Mouse (Mus musculus) embryo, embryonic 10 days (tissue): Measurements from ENCODE around the gene Tnfrsf25.

Source experiments
- DNase-seq: peaks from one replicate; pipeline ENCODE4 v3.0.0-alpha.2; 2015; ENCODE audit warnings: low spot score

Tnfrsf25 gene

GRCm38 (mm10) chr4:152092751-152093293 is 22.9 kb upstream of the Tnfrsf25 start:
- no peak for DNase-seq

DNA sequence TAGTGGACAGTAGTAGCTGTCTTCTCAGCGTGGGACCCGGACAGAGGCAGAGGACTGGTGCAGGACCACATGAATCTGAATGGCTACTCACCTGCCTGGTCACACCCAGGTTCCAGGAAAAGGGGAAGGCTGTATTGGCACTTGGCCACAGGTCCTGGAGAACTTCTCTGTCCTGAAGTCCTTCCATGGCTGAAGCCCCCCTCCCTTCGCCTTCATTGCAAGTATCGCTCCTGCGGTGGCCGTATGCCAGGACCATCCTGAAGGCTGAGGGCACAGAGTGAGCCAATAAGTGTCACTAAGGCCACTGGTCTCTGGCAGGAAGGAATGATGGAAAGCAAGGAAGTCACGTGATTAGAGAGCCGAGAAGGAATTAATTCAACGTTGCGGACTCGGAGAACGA is 21.5 kb upstream of the Tnfrsf25 start:
- no peak for DNase-seq

DNA sequence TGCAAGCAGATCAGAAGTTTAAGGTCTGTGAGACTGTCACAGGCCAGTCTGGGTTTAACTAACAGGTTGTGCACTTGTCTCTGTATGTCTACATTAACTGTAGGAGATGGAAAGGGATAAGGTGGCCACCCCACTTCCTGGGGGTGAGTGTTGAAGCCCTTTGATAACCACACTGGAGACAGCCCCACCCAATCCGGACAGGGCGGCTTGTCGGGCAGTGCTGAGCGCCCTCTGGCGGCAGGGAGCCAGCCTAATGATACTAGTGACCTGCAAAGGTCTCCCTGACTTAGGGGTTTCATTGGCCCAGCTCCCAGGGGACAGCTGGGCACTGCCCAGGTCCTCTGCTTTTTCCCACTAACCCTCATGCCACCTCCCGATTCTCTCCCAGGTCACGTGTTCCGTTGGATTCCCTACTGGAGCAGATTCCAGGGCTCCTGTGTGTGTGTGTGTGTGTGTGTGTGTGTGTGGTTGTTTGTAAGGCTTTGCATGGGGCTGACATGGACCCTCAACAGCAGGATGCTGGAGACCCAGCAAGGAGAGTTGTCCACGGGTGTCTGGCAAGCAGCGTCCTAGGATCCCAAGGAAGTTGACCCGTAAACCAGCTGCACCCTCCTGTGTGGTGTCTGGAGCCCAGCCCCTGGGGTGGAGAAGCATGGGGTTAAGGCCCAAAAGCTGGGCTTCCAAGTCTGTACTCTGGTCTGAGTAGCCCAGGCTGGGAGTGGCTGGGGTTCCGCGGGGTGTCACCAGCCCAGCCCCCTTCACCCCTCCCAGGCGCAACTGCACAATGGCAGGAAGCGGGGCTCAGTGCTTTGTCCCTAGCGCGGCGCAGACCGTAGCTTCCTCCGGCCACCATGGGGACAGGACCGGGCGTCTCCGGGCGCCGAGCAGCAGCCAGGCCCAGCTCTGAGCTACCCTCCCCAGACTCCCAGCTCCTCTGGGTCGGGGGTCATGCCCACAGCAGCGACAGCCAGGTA is 19.5 kb upstream of the Tnfrsf25 start:
- peak; percentile 81 for DNase-seq

- no peak for DNase-seq
These were observed 18.8 kb upstream of the Tnfrsf25 start for GRCm38 (mm10) chr4:152096927-152097326.

- DNase-seq: no peak
These were observed 17.6 kb upstream of the Tnfrsf25 start for GRCm38 (mm10) chr4:152097911-152098799.

GRCm38 (mm10) chr4:152100541-152100940 is 15.2 kb upstream of the Tnfrsf25 start:
- DNase-seq: no peak

GRCm38 (mm10) chr4:152101081-152101653 is 14.6 kb upstream of the Tnfrsf25 start:
- DNase-seq: peak; percentile 47

GRCm38 (mm10) chr4:152101921-152102320 is 13.8 kb upstream of the Tnfrsf25 start:
- no peak for DNase-seq

DNA sequence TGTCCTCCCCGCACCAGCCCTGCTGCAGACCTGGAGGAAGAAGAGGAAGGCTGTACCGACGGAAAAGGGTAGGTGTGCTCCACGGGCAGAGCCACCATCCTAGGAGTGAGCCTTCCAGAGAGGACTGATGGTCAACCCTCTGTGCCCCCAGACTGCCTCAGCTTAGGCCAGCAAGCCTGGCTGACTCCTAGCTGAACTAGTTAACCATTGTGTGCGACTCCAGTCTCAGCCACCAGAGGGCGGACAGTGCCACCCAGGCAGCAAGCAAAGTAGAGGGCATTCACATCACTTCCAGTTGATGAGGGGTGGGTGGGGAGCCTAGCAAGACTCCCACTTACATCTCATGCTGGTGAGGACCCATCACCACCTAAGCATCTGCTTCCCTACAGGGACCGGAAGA is 12.7 kb upstream of the Tnfrsf25 start:
- DNase-seq: peak; percentile 88

- peak; percentile 42 for DNase-seq
These were observed 9.0 kb upstream of the Tnfrsf25 start for GRCm38 (mm10) chr4:152106746-152107145.

DNA sequence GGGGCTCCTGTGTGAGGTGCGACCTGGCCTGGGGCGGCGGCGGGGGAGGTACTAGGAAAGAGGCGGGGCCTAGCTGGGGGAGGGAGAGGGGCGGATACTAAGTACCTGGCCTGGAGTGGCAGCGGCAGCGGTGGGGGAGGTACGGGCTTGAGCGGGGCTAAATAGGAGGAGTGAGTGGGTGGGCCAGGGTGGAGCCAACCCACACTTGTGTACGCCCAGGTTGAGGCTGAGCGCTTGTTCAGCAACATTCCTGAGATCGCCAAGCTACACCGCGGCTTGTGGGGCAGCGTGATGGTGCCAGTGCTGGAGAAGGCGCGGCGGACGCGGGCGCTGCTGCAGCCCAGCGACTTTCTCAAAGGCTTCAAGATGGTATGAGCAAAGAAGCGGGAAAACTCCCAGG is 8.2 kb upstream of the Tnfrsf25 start:
- DNase-seq: peak; percentile 81

DNA sequence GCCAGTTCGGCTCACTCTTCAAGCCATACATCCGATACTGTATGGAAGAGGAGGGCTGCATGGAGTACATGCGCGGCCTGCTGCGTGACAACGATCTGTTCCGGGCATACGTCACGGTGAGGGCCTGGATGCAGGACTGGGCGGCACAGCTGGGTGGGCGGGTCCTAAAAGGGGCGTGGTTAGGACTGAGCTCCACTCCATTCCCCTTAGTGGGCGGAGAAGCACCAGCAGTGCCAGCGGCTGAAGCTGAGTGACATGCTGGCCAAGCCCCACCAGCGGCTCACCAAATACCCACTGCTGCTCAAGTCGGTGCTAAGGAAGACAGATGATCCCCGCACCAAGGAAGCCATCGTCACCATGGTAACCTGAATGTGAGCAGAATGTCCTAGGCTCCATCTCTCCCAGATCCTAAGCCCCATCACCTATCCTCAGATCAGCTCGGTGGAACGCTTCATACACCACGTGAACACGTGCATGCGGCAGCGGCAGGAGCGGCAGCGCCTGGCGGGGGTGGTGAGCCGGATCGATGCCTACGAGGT is 7.7 kb upstream of the Tnfrsf25 start:
- DNase-seq: peak; percentile 96

GRCm38 (mm10) chr4:152108673-152109072 is 7.1 kb upstream of the Tnfrsf25 start:
- no peak for DNase-seq

DNA sequence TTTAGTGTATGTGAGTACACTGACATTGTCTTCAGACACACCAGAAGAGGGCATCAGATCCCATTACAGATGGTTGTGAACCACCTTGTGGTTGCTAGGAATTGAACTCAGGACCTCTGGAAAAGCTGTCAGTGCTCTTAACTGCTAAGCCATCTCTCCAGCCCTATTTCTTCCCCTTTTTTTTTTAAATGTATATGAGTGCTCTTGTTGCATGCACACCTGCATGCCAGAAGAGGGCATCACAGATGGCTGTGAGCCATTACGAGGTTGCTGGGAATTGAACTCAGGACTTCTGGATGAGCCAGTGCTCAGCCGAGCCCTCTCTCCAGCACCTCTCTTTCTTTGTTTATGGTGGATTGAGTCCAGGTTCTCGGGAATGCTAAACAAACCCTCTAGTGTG is 6.2 kb upstream of the Tnfrsf25 start:
- DNase-seq: no peak

DNA sequence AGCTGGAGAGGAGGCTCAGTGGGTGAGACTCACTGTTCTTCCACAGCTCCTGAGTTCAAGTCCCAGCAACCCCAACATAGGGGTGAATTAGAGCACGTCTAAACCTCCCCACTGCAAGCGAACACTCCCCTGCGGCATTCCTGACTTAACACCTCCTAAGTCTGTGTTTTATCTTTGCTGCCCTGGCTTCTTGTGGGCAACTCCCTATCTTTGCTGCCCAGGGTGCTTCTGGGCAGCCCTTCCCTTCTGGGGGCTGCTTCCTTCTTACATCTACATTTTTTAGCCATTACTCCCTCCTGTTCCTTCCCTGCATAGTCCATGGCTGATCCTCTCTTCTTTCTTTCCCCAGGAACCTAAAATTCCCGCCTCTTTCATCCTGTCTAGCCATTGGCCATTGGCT is 5.0 kb upstream of the Tnfrsf25 start:
- no peak for DNase-seq

- DNase-seq: no peak
These were observed 3.4 kb upstream of the Tnfrsf25 start for GRCm38 (mm10) chr4:152112329-152112728.

DNA sequence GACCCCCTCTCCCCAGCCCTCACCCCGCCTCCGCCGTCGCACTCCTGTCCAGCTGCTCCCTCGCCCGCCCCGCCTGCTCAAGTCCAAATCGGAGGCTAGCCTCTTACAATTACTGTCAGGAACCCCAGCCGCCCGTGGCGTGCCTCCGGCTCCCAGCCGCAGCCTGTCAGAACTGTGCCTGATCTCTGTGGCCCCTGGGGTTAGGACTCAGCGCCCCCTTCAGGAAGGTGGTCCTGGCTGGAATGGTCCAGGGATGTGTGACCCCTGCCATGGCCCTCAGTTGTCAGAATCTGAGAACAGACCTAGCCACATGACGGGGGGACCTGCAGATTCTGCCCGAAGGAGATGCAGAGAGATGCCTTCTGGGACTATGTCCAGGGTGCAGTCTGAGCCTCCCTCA is 1.7 kb upstream of the Tnfrsf25 start:
- no peak for DNase-seq

DNA sequence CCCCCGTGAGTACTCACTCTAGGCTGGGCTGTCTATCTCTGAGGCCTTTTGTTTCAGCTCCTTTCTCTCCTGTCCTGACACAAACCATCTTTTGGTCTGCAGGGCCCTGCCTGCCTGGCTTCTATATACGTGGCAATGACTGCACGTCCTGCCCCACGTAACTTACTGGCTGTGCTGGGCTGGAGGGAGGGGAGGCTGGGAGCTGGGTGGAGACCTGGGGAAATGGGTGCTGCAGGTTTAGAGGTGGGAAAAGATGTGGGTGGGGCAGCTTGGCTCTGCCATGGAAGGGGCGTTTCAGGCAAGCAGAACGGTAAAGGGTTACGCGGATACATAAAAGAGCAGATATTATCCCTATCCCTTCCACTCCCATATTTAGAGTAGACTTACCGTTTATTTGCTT is 1.8 kb downstream of the Tnfrsf25 start:
- no peak for DNase-seq

DNA sequence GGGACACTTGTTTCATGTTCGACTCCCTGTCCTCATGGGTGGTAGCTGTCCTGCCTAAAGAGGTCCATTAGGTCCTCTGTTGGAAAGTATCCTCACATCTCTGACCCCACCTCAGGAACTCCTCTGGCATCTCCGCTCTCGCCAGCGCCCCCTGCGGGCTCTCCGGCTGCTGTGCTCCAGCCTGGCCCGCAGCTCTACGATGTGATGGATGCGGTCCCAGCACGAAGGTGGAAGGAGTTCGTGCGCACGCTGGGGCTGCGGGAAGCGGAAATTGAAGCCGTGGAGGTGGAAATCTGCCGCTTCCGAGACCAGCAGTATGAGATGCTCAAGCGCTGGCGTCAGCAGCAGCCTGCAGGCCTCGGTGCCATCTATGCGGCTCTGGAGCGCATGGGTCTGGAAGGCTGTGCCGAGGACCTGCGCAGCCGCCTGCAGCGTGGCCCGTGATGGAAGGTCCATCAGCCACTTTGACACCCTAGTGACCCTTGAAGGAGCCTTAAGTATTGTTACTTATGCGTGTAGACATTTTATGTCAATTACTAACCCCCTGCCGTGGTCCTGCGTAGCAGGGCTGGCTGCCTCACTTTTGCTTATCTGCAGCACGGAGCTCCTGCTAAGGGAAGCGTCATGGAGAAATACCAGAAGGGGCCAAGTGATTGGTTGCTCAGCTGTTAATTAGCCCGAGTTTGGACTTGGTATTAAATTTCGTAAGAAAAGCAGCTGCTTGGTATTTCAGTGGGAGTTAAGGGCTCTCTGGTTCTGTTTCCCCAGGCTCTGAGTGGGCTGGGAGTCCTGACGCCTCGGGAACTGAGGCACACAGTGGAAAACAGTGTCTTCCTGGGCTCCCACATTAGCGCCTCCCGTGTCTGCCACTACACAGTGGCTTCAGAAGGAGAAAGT is 3.9 kb downstream of the Tnfrsf25 start:
- DNase-seq: peak; percentile 70

GRCm38 (mm10) chr4:152120311-152121182 is 4.8 kb downstream of the Tnfrsf25 start:
- DNase-seq: peak; percentile 45
